Mouse (Mus musculus) CH12.LX (cell line): Measurements from ENCODE around the gene Dctn5.

Experiments
- CTCF ChIP-seq, 2 experiments: IDR thresholded peaks in 1 of 2; conservative IDR thresholded peaks in 1 of 2; 2 replicates each; pipeline ENCODE4 v1.5.1; 2011 to 2012; ENCODE audit warnings: low read depth in 2 of 2, low read length in 2 of 2, improper control_type of control experiment in 1 of 2, inconsistent platforms in 1 of 2, mild to moderate bottlenecking in 1 of 2, moderate library complexity in 1 of 2
- RCOR1 ChIP-seq: conservative IDR thresholded peaks from 2 replicates; pipeline ENCODE4 v1.6.1; 2012; ENCODE audit warnings: low read depth, mild to moderate bottlenecking, inconsistent platforms, low read length, improper control_type of control experiment
- ZKSCAN1 ChIP-seq: IDR thresholded peaks from 2 replicates; pipeline ENCODE4 v1.6.1; 2012; ENCODE audit warnings: low read depth, inconsistent platforms, low read length, improper control_type of control experiment, borderline replicate concordance

DNA sequence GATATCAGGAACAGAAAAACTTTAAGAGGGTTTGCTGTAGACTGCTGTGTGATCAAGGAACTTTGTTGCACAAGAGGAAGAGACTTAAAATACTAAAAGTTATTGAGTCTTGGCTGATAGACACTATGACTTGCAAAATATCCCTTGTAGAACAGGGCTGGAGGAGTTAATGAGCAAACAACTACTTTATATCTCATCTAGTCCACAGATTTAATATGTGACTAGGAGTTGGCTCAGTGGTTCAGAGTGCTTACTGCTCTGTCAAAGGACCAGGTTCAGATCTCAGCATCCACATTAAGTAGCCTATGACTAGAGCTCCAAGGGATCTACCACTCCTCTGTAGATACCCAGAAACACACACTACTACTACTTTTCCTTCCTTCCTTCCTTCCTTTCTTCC is 4.2 kb downstream of the Dctn5 start:
- TF ChIP-seq RCOR1 (no peak), CTCF (conservative IDR thresholded peaks at IDR 0.05 in 1 of 2, IDR thresholded peaks at IDR 0.05 in 1 of 2; ENCODE audit: low read depth in 2 of 2, low read length in 2 of 2) (no peak), ZKSCAN1 (no peak)
